13 mouse cellular contexts compared by ENCODE assay signal in genomic region chr4:152013036-152013813, GRCm38 (mm10). TPM values are rescaled to one million over a fixed set of nuclear protein-coding genes. Genes with fewer than 3 reads are reported as not detected.
DNase-seq lines count a peak whose midpoint lies in the region; ATAC-seq lines count a peak whose summit lies in the region.
"Had no signal": no experiment of that assay in that cellular context is flagged by ENCODE, and none has a peak within 500 bp of the region (broad histone marks: within the 10 kb centered on the region; RNA-seq: fewer than 3 reads in every experiment).

No protein-coding gene starts in this region.

- H3K27ac ChIP-seq in kidney, embryonic 15.5 days: no peak overlapping the region
- no peak overlapping the region for H3K27ac ChIP-seq in forebrain, embryonic 12.5 days
- H3K27ac ChIP-seq: hindbrain, embryonic 12.5 days had no signal

- peaks cover 52% of the 10 kb centered on the region for H3K36me3 ChIP-seq in kidney, embryonic 15.5 days
- H3K36me3 ChIP-seq in forebrain, embryonic 12.5 days (replicated peaks): peaks cover 24% of the 10 kb centered on the region

- no peak for ATAC-seq in kidney, embryonic 15.5 days (replicated peaks; ENCODE audit: low FRiP score)
- no peak for ATAC-seq in forebrain, embryonic 12.5 days (ENCODE audit: low FRiP score)
- ATAC-seq: forebrain, embryonic 14.5 days had no signal

- no peak overlapping the region for H3K9ac ChIP-seq in kidney, embryonic 15.5 days
- H3K9ac ChIP-seq in forebrain, embryonic 12.5 days: no peak overlapping the region; the same call in 1 of the 2 replicates
- H3K9ac ChIP-seq: hindbrain, embryonic 12.5 days had no signal

- peaks cover 37% of the 10 kb centered on the region for H3K4me1 ChIP-seq in kidney, embryonic 15.5 days
- H3K4me1 ChIP-seq in forebrain, embryonic 12.5 days: peaks cover 29% of the 10 kb centered on the region

- WGBS in kidney, embryonic 15.5 days: 78% methylated on average over 12 of the region's 12 CpGs
- 86% methylated on average over 12 of the region's 12 CpGs for WGBS in forebrain, embryonic 12.5 days

- H3K4me2 ChIP-seq in kidney, embryonic 15.5 days: no peak overlapping the region
- H3K4me2 ChIP-seq in forebrain, embryonic 12.5 days: no peak overlapping the region
- H3K4me2 ChIP-seq: hindbrain, embryonic 12.5 days had no signal

- H3K4me3 ChIP-seq in kidney, embryonic 15.5 days (replicated peaks): no peak overlapping the region
- no peak overlapping the region for H3K4me3 ChIP-seq in forebrain, embryonic 12.5 days (replicated peaks)
- H3K4me3 ChIP-seq: hindbrain, embryonic 12.5 days had no signal

- H3K27me3 ChIP-seq in kidney, embryonic 15.5 days: no peaks in the 10 kb centered on the region
- H3K27me3 ChIP-seq in forebrain, embryonic 12.5 days: peaks cover 30% of the 10 kb centered on the region

- DNase-seq in kidney, adult 11 months: peak; percentile 86
- DNase-seq in 416B (ENCODE audit: low read depth): peak; percentile 56
- DNase-seq in heart, adult 9 months (ENCODE audit: low spot score in 2 of 2): peak; percentile 73 to 82
- peak; percentile 63 for DNase-seq in heart, postnatal 4 days
- DNase-seq in layer of hippocampus, postnatal 25 days (ENCODE audit: extremely low spot score in 1 of 2, low spot score in 1 of 2): no peak
- DNase-seq in adrenal gland, adult 8-10 months: no peak
- DNase-seq: adrenal gland, postnatal 10 days; left cerebral cortex, postnatal 4 days; spleen, adult 18-20 months had no signal

- H3K9me3 ChIP-seq in kidney, embryonic 15.5 days (replicated peaks): no peaks in the 10 kb centered on the region
- H3K9me3 ChIP-seq in forebrain, embryonic 12.5 days: no peaks in the 10 kb centered on the region
- H3K9me3 ChIP-seq: hindbrain, embryonic 12.5 days had no signal

RNA-seq across cellular contexts. Expression of gene Klhl21, which starts 4.6 kb away (rescaled TPM):
- polyA plus RNA-seq in kidney, embryonic 15.5 days (2015; fragmentation: Nextera tagmentation; extraction: Ambion mirVana): 11.7 and 12.5 TPM in 2 replicates
- 10 to 100 TPM; 42.3 to 49.2 TPM for total RNA-seq in heart, postnatal 4 days (2021)
- 10 to 100 TPM; 19.1 to 20.7 TPM for total RNA-seq in layer of hippocampus, postnatal 25 days (2021)
- 5.3 and 5.5 TPM in 2 replicates for polyA plus RNA-seq in forebrain, embryonic 12.5 days (2016; fragmentation: Nextera tagmentation; extraction: Ambion mirVana)
- total RNA-seq in adrenal gland, adult 8-10 months (2022): 10 to 100 TPM; 23.9 to 34.2 (median 31.1) TPM

RNA-seq across cellular contexts. Expression of gene Zbtb48, which starts 14.2 kb away (rescaled TPM):
- polyA plus RNA-seq in kidney, embryonic 15.5 days (2015; fragmentation: Nextera tagmentation; extraction: Ambion mirVana): 17.7 and 23.8 TPM in 2 replicates
- 10 to 100 TPM; 10.5 to 11.1 TPM for total RNA-seq in heart, postnatal 4 days (2021)
- total RNA-seq in layer of hippocampus, postnatal 25 days (2021): 10 to 100 TPM; 11.0 to 15.8 TPM
- polyA plus RNA-seq in forebrain, embryonic 12.5 days (2016; fragmentation: Nextera tagmentation; extraction: Ambion mirVana): 23.7 and 24.2 TPM in 2 replicates
- 10 to 100 TPM in 3 of 4 experiments, 1 to 10 TPM in 1; 7.1 to 17.4 (median 13.7) TPM for total RNA-seq in adrenal gland, adult 8-10 months (2022)

RNA-seq across cellular contexts. Expression of gene Phf13, which starts 17.2 kb away (rescaled TPM):
- 31.2 and 32.1 TPM in 2 replicates for polyA plus RNA-seq in kidney, embryonic 15.5 days (2015; fragmentation: Nextera tagmentation; extraction: Ambion mirVana)
- 10 to 100 TPM; 14.8 to 15.3 TPM for total RNA-seq in heart, postnatal 4 days (2021)
- 10 to 100 TPM; 11.7 to 12.5 TPM for total RNA-seq in layer of hippocampus, postnatal 25 days (2021)
- 24.4 and 27.4 TPM in 2 replicates for polyA plus RNA-seq in forebrain, embryonic 12.5 days (2016; fragmentation: Nextera tagmentation; extraction: Ambion mirVana)
- total RNA-seq in adrenal gland, adult 8-10 months (2022): 10 to 100 TPM; 14.0 to 20.5 (median 18.6) TPM

RNA-seq across cellular contexts. Expression of gene Thap3, which starts 24.4 kb away (rescaled TPM):
- 39.2 and 44.8 TPM in 2 replicates for polyA plus RNA-seq in kidney, embryonic 15.5 days (2015; fragmentation: Nextera tagmentation; extraction: Ambion mirVana)
- total RNA-seq in heart, postnatal 4 days (2021): 10 to 100 TPM; 11.7 to 13.4 TPM
- 10 to 100 TPM; 24.3 to 25.5 TPM for total RNA-seq in layer of hippocampus, postnatal 25 days (2021)
- polyA plus RNA-seq in forebrain, embryonic 12.5 days (2016; fragmentation: Nextera tagmentation; extraction: Ambion mirVana): 33.9 and 38.6 TPM in 2 replicates
- 10 to 100 TPM; 25.7 to 46.9 (median 36.6) TPM for total RNA-seq in adrenal gland, adult 8-10 months (2022)

RNA-seq across cellular contexts. Expression of gene Tas1r1, which starts 25.1 kb away (rescaled TPM):
- polyA plus RNA-seq in kidney, embryonic 15.5 days (2015; fragmentation: Nextera tagmentation; extraction: Ambion mirVana): 0.45 and 0.86 TPM in 2 replicates
- total RNA-seq in heart, postnatal 4 days (2021): under 1 TPM; 0.10 to 0.11 TPM
- under 1 TPM; 0.49 to 0.54 TPM for total RNA-seq in layer of hippocampus, postnatal 25 days (2021)
- polyA plus RNA-seq in forebrain, embryonic 12.5 days (2016; fragmentation: Nextera tagmentation; extraction: Ambion mirVana): 0.55 and 0.78 TPM in 2 replicates
- total RNA-seq in adrenal gland, adult 8-10 months (2022): under 1 TPM in 1 of 4 experiments, not detected in 3; 0.71 TPM
- total RNA-seq: adrenal gland, postnatal 10 days had no signal

Comparison
In these comparisons a context has a peak if more than half of its experiments do, and no peak if none do; other contexts are left out.
1. DNase-seq: peak in kidney, adult 11 months (single experiment), 416B (single experiment), heart, adult 9 months (2 of 2) and heart, postnatal 4 days (single experiment); none in layer of hippocampus, postnatal 25 days (0 of 2) and adrenal gland, adult 8-10 months (single experiment).